Mouse (Mus musculus): ENCODE data around the gene Ucp3. TPM values are rescaled to one million over a fixed set of nuclear protein-coding genes. Genes with fewer than 3 reads are reported as not detected.
A peak's percentile ranks its signal among the peaks of the same experiment; 100 is the strongest.
"Not testable (repeated sequence)": the region's sequence is repeated elsewhere in the genome, so short reads cannot be mapped to it uniquely, and the experiment has no call there.

Ucp3 gene
- polyA plus RNA-seq, 1 experiment from 2014 or later = not detected

- ATAC-seq; H3K4me1 ChIP-seq (ENCODE audit: control insufficient read depth, insufficient read depth, low read length); H3K4me3 ChIP-seq (ENCODE audit: low read length); H3K9ac ChIP-seq (ENCODE audit: low read depth, low read length); H3K4me2 ChIP-seq (ENCODE audit: low read depth, low read length); H3K9me3 ChIP-seq (ENCODE audit: control insufficient read depth, low read length); H3K27me3 ChIP-seq (replicated peaks; ENCODE audit: control insufficient read depth, insufficient read depth, low read length); H3K27ac ChIP-seq (ENCODE audit: low read length); H3K36me3 ChIP-seq (ENCODE audit: control insufficient read depth, insufficient read depth, low read length): not testable (repeated sequence)
- WGBS = 92% methylated on average over 2 of the region's 2 CpGs
These were observed 9.3 kb downstream of the Ucp3 start for GRCm38 (mm10) chr7:100482046-100482445.

- no peaks in the 10 kb centered on the region for H3K27me3 ChIP-seq (replicated peaks; ENCODE audit: control insufficient read depth, insufficient read depth, low read length)
- no peak for ATAC-seq
- H3K9ac ChIP-seq (ENCODE audit: low read depth, low read length) = no peak overlapping the region
- no peaks in the 10 kb centered on the region for H3K9me3 ChIP-seq (ENCODE audit: control insufficient read depth, low read length)
- no peaks in the 10 kb centered on the region for H3K36me3 ChIP-seq (ENCODE audit: control insufficient read depth, insufficient read depth, low read length)
- 86% methylated on average over 5 of the region's 5 CpGs for WGBS
- no peak overlapping the region for H3K4me2 ChIP-seq (ENCODE audit: low read depth, low read length)
- H3K4me1 ChIP-seq (ENCODE audit: control insufficient read depth, insufficient read depth, low read length) = no peaks in the 10 kb centered on the region
- no peak overlapping the region for H3K27ac ChIP-seq (ENCODE audit: low read length)
- H3K4me3 ChIP-seq (ENCODE audit: low read length) = no peak overlapping the region
These were observed 11.7 kb downstream of the Ucp3 start for GRCm38 (mm10) chr7:100484493-100484892.

DNA sequence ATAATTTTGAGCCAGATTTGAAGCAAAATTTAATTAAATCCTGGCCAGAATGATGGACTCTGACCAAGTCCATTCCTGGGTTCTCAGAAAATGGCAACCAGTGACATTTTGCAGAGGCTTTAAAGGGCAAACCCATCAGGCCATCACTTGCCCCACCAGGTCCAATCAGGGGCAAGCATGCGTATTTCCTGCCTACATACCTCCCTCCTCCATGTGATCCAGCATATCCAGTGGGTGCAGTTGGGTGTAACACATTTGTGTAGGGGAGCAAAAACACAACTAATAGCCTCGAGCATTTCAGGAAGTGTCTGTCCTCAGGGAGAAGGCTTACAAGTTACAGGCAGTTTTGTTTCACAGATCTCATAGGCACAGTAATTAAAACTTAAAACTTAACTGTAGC, 14.5 kb downstream of the Ucp3 start:
- Histone ChIP-seq H3K36me3 (ENCODE audit: control insufficient read depth, insufficient read depth, low read length) (no peaks in the 10 kb centered on the region), H3K27me3 (replicated peaks; ENCODE audit: control insufficient read depth, insufficient read depth, low read length) (no peaks in the 10 kb centered on the region), H3K4me1 (ENCODE audit: control insufficient read depth, insufficient read depth, low read length) (no peaks in the 10 kb centered on the region), H3K4me2 (ENCODE audit: low read depth, low read length) (no peak overlapping the region), H3K27ac (ENCODE audit: low read length) (no peak overlapping the region), H3K4me3 (ENCODE audit: low read length) (no peak overlapping the region), H3K9me3 (ENCODE audit: control insufficient read depth, low read length) (no peaks in the 10 kb centered on the region), H3K9ac (ENCODE audit: low read depth, low read length) (no peak overlapping the region)
- WGBS = 68% methylated on average over 2 of the region's 2 CpGs
- no peak for ATAC-seq

- no peak for ATAC-seq
- Histone ChIP-seq H3K4me2 (ENCODE audit: low read depth, low read length) (no peak overlapping the region), H3K9ac (ENCODE audit: low read depth, low read length) (peak overlapping the region; percentile 11; the same call in 1 of the 2 replicates), H3K4me1 (ENCODE audit: control insufficient read depth, insufficient read depth, low read length) (no peaks in the 10 kb centered on the region; the same call in 1 of the 2 replicates), H3K9me3 (ENCODE audit: control insufficient read depth, low read length) (no peaks in the 10 kb centered on the region), H3K4me3 (ENCODE audit: low read length) (no peak overlapping the region), H3K36me3 (ENCODE audit: control insufficient read depth, insufficient read depth, low read length) (no peaks in the 10 kb centered on the region), H3K27ac (ENCODE audit: low read length) (peak overlapping the region; percentile 31), H3K27me3 (replicated peaks; ENCODE audit: control insufficient read depth, insufficient read depth, low read length) (no peaks in the 10 kb centered on the region)
- WGBS = 32% methylated on average over 10 of the region's 10 CpGs
These were observed 15.8 kb downstream of the Ucp3 start for GRCm38 (mm10) chr7:100488474-100489048.

DNA sequence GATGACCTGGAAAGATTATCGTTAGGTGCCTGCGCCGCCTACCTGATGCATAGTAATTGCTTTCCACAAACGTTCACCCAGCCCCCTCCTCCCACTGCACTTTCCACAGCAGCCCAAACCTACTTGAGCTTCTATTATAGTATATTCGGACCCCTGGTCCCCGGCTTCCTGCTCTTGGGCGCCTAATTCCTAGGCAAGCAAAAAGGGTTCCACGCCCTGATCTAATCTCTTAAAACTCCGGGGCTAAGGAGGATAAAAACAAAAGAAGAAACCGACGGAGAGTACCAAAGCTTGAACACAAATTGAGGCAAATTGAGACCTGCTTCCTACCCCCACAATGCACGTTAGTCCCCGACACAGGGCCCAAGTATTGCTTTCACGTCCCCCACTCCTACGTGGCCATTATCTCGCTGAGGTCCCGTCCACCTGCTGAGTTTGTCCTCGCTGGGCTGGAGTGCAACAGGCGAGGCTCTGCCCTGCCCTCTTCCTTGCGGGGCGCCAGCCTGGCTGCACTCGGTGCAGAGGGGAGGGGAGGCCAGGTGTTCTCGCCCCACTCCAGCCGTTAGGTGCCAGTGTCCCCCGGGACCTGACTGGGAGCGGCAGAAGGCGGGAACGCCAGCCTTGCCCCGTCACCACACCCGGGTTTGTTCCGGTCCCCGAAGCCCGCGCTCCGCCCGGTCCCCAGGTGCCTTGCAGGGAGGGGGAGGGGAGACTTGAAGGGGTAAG, 19.8 kb downstream of the Ucp3 start:
- Histone ChIP-seq H3K9ac (ENCODE audit: low read depth, low read length) (peak overlapping the region; percentile 78), H3K27ac (ENCODE audit: low read length) (peak overlapping the region; percentile 89), H3K9me3 (ENCODE audit: control insufficient read depth, low read length) (no peaks in the 10 kb centered on the region), H3K27me3 (replicated peaks; ENCODE audit: control insufficient read depth, insufficient read depth, low read length) (no peaks in the 10 kb centered on the region), H3K4me3 (ENCODE audit: low read length) (peak overlapping the region; percentile 52), H3K36me3 (ENCODE audit: control insufficient read depth, insufficient read depth, low read length) (0 out of 2 replicates have a peak, but pooled peaks cover 2% of the 10 kb centered on the region), H3K4me1 (ENCODE audit: control insufficient read depth, insufficient read depth, low read length) (peaks cover 18% of the 10 kb centered on the region), H3K4me2 (ENCODE audit: low read depth, low read length) (peak overlapping the region; percentile 89)
- ATAC-seq = peak; percentile 75
- 4% methylated on average over 33 of the region's 36 CpGs for WGBS

DNA sequence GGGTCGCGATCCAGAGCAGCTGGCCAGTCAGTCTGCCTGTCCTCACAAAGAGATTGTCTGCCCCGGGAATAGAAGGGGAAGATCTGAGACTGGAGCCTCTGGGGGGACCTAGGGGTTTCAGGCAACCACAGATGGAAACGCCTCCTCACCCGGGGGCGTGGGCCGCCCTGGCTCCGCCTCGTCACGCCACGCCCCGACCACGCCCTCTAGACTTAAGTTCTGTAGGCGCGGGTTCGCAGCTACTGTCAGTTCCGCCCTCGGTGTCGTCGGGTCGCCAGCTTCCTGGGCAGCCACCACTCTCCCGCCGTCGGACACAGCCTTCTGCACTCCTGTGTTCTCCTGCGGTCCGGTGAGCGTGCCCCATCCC, 20.3 kb downstream of the Ucp3 start, which contains the start of gene Ucp2:
Ucp2 (plus strand) TSS at position 221 of the 367 bp plus-strand sequence.
- peak; percentile 82 for ATAC-seq
- Histone ChIP-seq H3K9ac (ENCODE audit: low read depth, low read length) (peak within 1 kb of the TSS; percentile 78), H3K4me2 (ENCODE audit: low read depth, low read length) (peak within 1 kb of the TSS; percentile 89), H3K27ac (ENCODE audit: low read length) (peak within 1 kb of the TSS; percentile 89), H3K36me3 (ENCODE audit: control insufficient read depth, insufficient read depth, low read length) (0 out of 2 replicates have a peak, but pooled peaks cover 5% of the 10 kb centered on the region), H3K9me3 (ENCODE audit: control insufficient read depth, low read length) (no peaks in the 10 kb centered on the region), H3K4me1 (ENCODE audit: control insufficient read depth, insufficient read depth, low read length) (peaks cover 18% of the 10 kb centered on the region), H3K4me3 (ENCODE audit: low read length) (peak within 1 kb of the TSS; percentile 52), H3K27me3 (replicated peaks; ENCODE audit: control insufficient read depth, insufficient read depth, low read length) (no peaks in the 10 kb centered on the region)
- WGBS = 2% methylated on average over 26 of the region's 27 CpGs

- H3K4me2 ChIP-seq (ENCODE audit: low read depth, low read length) = peak overlapping the region; percentile 89
- peak overlapping the region; percentile 78 for H3K9ac ChIP-seq (ENCODE audit: low read depth, low read length)
- H3K36me3 ChIP-seq (ENCODE audit: control insufficient read depth, insufficient read depth, low read length) = peaks cover 10% of the 10 kb centered on the region; the same call in 1 of the 2 replicates
- peaks cover 18% of the 10 kb centered on the region for H3K4me1 ChIP-seq (ENCODE audit: control insufficient read depth, insufficient read depth, low read length)
- H3K27ac ChIP-seq (ENCODE audit: low read length) = peak overlapping the region; percentile 89
- no peaks in the 10 kb centered on the region for H3K9me3 ChIP-seq (ENCODE audit: control insufficient read depth, low read length)
- H3K4me3 ChIP-seq (ENCODE audit: low read length) = peak overlapping the region; percentile 52
- WGBS = 27% methylated on average over 19 of the region's 19 CpGs
- H3K27me3 ChIP-seq (replicated peaks; ENCODE audit: control insufficient read depth, insufficient read depth, low read length) = no peaks in the 10 kb centered on the region
- ATAC-seq = 0 out of 2 replicates have a peak, but pooled peaks have one; percentile 5
These were observed 21.0 kb downstream of the Ucp3 start for GRCm38 (mm10) chr7:100493484-100494414.

- H3K4me1 ChIP-seq (ENCODE audit: control insufficient read depth, insufficient read depth, low read length) = peaks cover 18% of the 10 kb centered on the region
- WGBS = 66% methylated on average over 7 of the region's 7 CpGs
These were observed 21.6 kb downstream of the Ucp3 start for GRCm38 (mm10) chr7:100494415-100494831.

GRCm38 (mm10) chr7:100495042-100495441, 22.3 kb downstream of the Ucp3 start:
- peaks cover 18% of the 10 kb centered on the region for H3K4me1 ChIP-seq (ENCODE audit: control insufficient read depth, insufficient read depth, low read length)
- H3K36me3 ChIP-seq (ENCODE audit: control insufficient read depth, insufficient read depth, low read length) = peaks cover 18% of the 10 kb centered on the region; the same call in 1 of the 2 replicates
- no peaks in the 10 kb centered on the region for H3K27me3 ChIP-seq (replicated peaks; ENCODE audit: control insufficient read depth, insufficient read depth, low read length)
- 38% methylated on average over 8 of the region's 8 CpGs for WGBS
- no peaks in the 10 kb centered on the region for H3K9me3 ChIP-seq (ENCODE audit: control insufficient read depth, low read length)
- H3K4me3 ChIP-seq (ENCODE audit: low read length) = peak overlapping the region; percentile 52
- no peak for ATAC-seq
- peak overlapping the region; percentile 89 for H3K4me2 ChIP-seq (ENCODE audit: low read depth, low read length)
- H3K9ac ChIP-seq (ENCODE audit: low read depth, low read length) = peak overlapping the region; percentile 78
- H3K27ac ChIP-seq (ENCODE audit: low read length) = peak overlapping the region; percentile 89

More at GRCm38 (mm10) chr7:100494415-100494831, 21.6 kb downstream of the Ucp3 start:
- Histone ChIP-seq H3K4me3 (ENCODE audit: low read length) (peak overlapping the region; percentile 52), H3K36me3 (ENCODE audit: control insufficient read depth, insufficient read depth, low read length) (peaks cover 14% of the 10 kb centered on the region; the same call in 1 of the 2 replicates), H3K9ac (ENCODE audit: low read depth, low read length) (peak overlapping the region; percentile 78), H3K27me3 (replicated peaks; ENCODE audit: control insufficient read depth, insufficient read depth, low read length) (no peaks in the 10 kb centered on the region), H3K9me3 (ENCODE audit: control insufficient read depth, low read length) (no peaks in the 10 kb centered on the region), H3K4me2 (ENCODE audit: low read depth, low read length) (peak overlapping the region; percentile 89), H3K27ac (ENCODE audit: low read length) (peak overlapping the region; percentile 89)
- ATAC-seq = no peak
